Mouse (Mus musculus): ENCODE measurements around the gene Map3k20.

DNA sequence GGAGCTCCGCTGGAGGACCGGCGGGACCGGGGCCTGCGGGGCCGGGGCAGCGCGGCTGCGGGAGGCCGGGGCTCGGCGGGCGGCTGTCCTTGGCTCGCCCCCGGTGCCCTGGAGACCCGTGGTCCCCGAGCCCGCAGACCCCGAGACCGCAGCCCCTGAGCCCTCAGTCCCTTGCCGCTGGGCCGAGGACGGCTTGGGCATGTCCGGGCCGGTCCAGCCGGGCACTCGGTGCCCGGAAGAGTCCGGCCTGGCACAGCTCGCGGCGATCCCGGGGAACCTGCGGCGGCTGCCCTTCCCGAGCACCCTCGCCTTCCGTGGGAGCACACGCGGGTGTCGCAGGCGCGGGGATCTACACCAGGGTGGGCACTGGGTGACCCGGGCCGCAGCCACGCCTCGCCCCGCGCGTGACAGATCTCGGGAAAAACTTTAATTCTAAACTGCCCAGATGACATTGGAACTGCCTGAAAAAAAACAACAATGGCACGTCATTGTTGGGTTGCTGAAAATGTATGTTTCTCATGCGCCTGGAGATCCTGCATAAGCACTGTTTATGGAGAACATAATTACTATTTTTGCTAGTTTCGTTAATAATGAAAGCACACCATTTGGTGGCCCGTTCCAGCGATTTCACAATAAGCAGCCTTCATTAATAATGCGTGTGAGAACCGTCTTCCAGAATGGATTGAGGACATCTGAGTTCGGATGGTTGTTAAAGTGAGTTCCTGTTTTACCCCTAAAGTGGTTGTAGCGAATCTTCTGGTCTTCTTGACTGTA lies 638 bp downstream of the Map3k20 start:
- TF ChIP-seq CTCF (IDR thresholded peaks at IDR 0.05; ENCODE audit: low read depth) (no peak), EP300 (IDR thresholded peaks at IDR 0.05; ENCODE audit: low read depth) (no peak)

All from liver, postnatal 0 days (tissue).